Mouse (Mus musculus) heart, embryonic 15.5 days (tissue): ENCODE data around the gene Tmem204. TPM values are rescaled to one million over a fixed set of nuclear protein-coding genes. Genes with fewer than 3 reads are reported as not detected.
"Not testable (repeated sequence)": the region's sequence is repeated elsewhere in the genome, so short reads cannot be mapped to it uniquely, and the experiment has no call there.

Experiments
- ATAC-seq: fragments of 200-750 bp; cut with Nextera tagmentation; replicated peaks from 2 replicates; pipeline ENCODE4 v1.8.0; 2017; ENCODE audit warnings: low read depth, moderate TSS enrichment; ENCODE audit not compliant: insufficient number of reproducible peaks, insufficient read depth, low FRiP score
- H3K27ac ChIP-seq: fragments of 300-500 bp; sonication (generic); 2 replicates; pipeline ENCODE4 v1.5.1; 2015; ENCODE audit warnings: mild to moderate bottlenecking, inconsistent platforms
- H3K27me3 ChIP-seq: fragments of 300-500 bp; sonication (generic); 2 replicates; pipeline ENCODE4 v1.6.1; 2015; ENCODE audit warnings: inconsistent platforms
- H3K36me3 ChIP-seq: fragments of 300-500 bp; sonication (generic); 2 replicates; pipeline ENCODE4 v1.6.1; 2015; ENCODE audit warnings: mild to moderate bottlenecking, inconsistent platforms
- H3K4me1 ChIP-seq: fragments of 300-500 bp; sonication (generic); replicated peaks from 2 replicates; pipeline ENCODE4 v1.6.1; 2015; ENCODE audit warnings: inconsistent platforms
- H3K4me2 ChIP-seq: fragments of 300-500 bp; sonication (generic); 2 replicates; pipeline ENCODE4 v1.6.1; 2015; ENCODE audit warnings: inconsistent platforms, mild to moderate bottlenecking, moderate library complexity
- H3K4me3 ChIP-seq: fragments of 300-500 bp; sonication (generic); 2 replicates; pipeline ENCODE4 v1.5.1; 2015; ENCODE audit warnings: mild to moderate bottlenecking, inconsistent platforms
- H3K9ac ChIP-seq: fragments of 300-500 bp; sonication (generic); 2 replicates; pipeline ENCODE4 v1.6.1; 2015; ENCODE audit warnings: mild to moderate bottlenecking, inconsistent platforms
- H3K9me3 ChIP-seq: fragments of 300-500 bp; sonication (generic); replicated peaks from 2 replicates; pipeline ENCODE4 v1.6.1; 2016; ENCODE audit warnings: inconsistent platforms
- WGBS: fragments of 180-500 bp; shearing (Covaris S2); methylation state at CpG from one replicate; pipeline ENCODE4 v1.1.7; 2015; ENCODE audit warnings: mixed read lengths; 5-methylcytosine and 5-hydroxymethylcytosine counted together
- polyA plus RNA-seq: library from polyadenylated mRNA; unstranded; fragments of >200 nt; fragmentation: Nextera tagmentation; extraction: Ambion mirVana; gene quantifications from 2 replicates; pipeline ENCODE4 v1.2.1, GENCODE M21; 2015

The Tmem204 gene
- 23.1 and 24.8 TPM in 2 replicates for polyA plus RNA-seq

GRCm38 (mm10) chr17:25083444-25083931, at the start of gene Tmem204:
TSS of gene Tmem204 (minus strand) at chr17:25083591.
- peak; percentile 82 for ATAC-seq
- H3K4me2 ChIP-seq, result peak within 1 kb of the TSS; percentile 56; the same call in 1 of the 2 replicates
- H3K27ac ChIP-seq, result peak within 1 kb of the TSS; percentile 84
- no peak within 1 kb of the TSS for H3K4me3 ChIP-seq
- H3K36me3 ChIP-seq, result no peaks in the 10 kb centered on the region
- H3K9me3 ChIP-seq, result no peaks in the 10 kb centered on the region
- WGBS, result 7% methylated on average over 7 of the region's 7 CpGs
- H3K27me3 ChIP-seq, result no peaks in the 10 kb centered on the region
- peaks cover 43% of the 10 kb centered on the region for H3K4me1 ChIP-seq
- no peak within 1 kb of the TSS for H3K9ac ChIP-seq

DNA sequence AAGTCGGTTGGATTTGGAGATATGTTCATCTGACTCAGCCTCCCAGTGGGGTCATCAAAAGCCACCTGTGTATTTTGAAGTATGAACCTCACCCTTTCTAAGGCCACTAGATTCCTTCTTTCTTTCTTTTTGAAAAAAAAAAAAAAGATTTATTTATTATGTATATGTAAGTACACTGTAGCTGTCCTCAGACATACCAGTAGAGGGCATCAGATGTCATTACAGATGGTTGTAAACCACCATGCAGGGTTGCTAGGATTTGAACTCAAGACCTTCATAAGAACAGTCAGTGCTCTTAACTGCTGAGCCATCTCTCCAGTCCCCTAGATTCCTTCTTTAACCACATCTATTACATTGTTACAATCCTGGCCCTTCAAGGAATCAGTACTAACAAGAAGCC, 46.7 kb upstream of the Tmem204 start:
- Histone ChIP-seq H3K27ac (no peak overlapping the region), H3K36me3 (no peaks in the 10 kb centered on the region), H3K9me3 (no peaks in the 10 kb centered on the region), H3K4me3 (no peak overlapping the region), H3K9ac (no peak overlapping the region), H3K4me1 (peaks cover 17% of the 10 kb centered on the region), H3K4me2 (no peak overlapping the region), H3K27me3 (no peaks in the 10 kb centered on the region)
- 86% methylated on average over 1 of the region's 1 CpGs for WGBS
- no peak for ATAC-seq

DNA sequence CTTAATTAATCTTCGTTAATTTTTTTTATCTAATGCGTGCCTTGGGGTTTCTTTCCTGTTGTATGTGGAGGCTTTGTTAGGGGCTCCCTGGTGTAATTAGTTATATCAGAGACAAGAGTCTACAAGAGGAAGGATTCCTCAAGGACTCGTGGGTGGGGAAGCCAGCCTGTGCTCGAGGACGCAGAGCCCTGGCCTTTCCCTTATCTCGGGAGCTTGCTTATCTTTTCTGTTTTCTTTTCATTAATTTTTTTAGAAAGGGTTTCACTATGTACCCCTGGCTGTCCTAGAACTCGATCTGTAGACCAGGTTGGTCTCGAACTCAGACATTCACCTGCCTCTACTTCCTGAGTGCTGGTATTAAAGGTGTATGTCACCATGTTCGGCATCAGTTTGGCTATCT, 44.3 kb upstream of the Tmem204 start:
- Histone ChIP-seq H3K9me3 (no peaks in the 10 kb centered on the region), H3K9ac (no peak overlapping the region), H3K27ac (no peak overlapping the region), H3K4me1 (peaks cover 6% of the 10 kb centered on the region), H3K27me3 (0 out of 2 replicates have a peak, but pooled peaks cover 6% of the 10 kb centered on the region), H3K4me3 (no peak overlapping the region), H3K36me3 (no peaks in the 10 kb centered on the region), H3K4me2 (no peak overlapping the region)
- 40% methylated on average over 9 of the region's 9 CpGs for WGBS
- ATAC-seq, result no peak

DNA sequence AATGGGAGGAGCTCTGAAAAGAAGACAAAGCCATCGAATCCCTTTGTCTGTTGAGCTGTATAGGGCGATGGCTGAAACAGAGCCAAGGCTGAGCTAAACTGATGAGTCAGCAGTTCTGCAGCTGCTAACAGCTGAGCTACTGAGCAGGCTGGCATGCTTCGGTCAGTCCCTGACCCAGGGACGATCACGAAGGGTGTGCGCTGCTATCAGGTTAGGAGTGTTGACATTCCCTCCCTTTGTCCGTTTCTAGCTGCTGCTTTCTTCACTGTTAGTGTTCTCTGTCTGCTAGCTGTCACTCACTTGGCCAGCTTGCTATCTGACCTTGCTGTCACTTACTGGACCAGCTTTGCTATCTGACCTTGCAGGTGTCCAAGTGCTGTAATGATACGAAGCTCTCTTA, 43.7 kb upstream of the Tmem204 start:
- ATAC-seq, result peak; percentile 55; the same call in 1 of the 2 replicates
- Histone ChIP-seq H3K9me3 (no peaks in the 10 kb centered on the region), H3K27ac (no peak overlapping the region), H3K4me1 (peaks cover 6% of the 10 kb centered on the region), H3K4me3 (no peak overlapping the region), H3K27me3 (0 out of 2 replicates have a peak, but pooled peaks cover 6% of the 10 kb centered on the region), H3K4me2 (no peak overlapping the region), H3K9ac (no peak overlapping the region), H3K36me3 (no peaks in the 10 kb centered on the region)
- WGBS, result 17% methylated on average over 8 of the region's 8 CpGs

DNA sequence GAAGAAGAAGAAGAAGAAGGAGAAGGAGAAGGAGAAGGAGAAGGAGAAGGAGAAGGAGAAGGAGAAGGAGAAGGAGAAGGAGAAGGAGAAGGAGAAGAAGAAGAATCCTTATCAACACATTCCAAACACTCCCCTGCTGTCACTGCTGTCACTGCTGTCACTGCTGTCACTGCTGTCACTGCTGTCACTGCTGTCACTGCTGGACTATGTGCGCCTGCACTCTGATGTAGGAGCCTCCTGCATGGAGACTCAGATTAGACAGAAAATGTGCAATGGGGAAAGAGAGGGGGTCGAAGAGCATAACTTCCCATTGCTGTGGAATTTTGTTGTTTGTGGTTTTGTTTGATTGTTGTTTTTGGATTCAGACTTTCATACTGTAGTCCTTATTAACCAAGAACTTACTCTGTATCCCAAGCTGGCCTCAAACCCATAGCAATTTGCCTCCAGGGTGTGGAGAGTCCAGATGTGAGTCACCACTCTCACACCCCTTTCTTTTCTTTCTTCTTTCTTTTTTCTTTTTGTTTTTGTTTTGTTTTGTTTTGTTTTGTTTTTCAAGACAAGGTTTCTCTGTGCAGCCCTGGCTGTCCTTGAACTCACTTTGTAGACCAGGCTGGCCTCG, 42.2 kb upstream of the Tmem204 start:
- 52% methylated on average over 3 of the region's 3 CpGs for WGBS
- H3K36me3 ChIP-seq, H3K9me3 ChIP-seq, H3K4me2 ChIP-seq, H3K4me1 ChIP-seq, ATAC-seq, H3K9ac ChIP-seq, H3K4me3 ChIP-seq, H3K27me3 ChIP-seq, H3K27ac ChIP-seq: not testable (repeated sequence)

DNA sequence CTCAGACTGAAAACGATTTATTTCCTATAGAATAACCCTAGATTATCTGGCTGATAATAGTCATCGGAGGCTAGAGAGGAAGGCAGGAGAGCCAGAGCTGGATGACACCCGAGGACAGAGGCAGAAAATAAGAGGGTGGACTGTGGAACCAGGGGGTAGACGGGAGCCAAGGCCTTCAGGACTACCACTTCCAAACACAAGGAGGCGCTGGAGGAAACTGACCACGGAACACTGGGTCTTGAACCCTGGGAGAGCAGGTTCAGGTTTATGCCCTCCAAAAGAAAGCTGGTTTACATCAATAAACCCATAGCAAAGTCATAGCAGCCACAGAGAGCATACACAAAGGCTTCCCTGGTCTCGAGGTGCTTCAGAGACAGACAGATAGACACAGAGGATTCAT, 40.6 kb upstream of the Tmem204 start:
- Histone ChIP-seq H3K9me3 (no peaks in the 10 kb centered on the region), H3K27me3 (0 out of 2 replicates have a peak, but pooled peaks cover 6% of the 10 kb centered on the region), H3K4me2 (no peak overlapping the region), H3K27ac (no peak overlapping the region), H3K9ac (no peak overlapping the region), H3K36me3 (no peaks in the 10 kb centered on the region), H3K4me3 (no peak overlapping the region), H3K4me1 (peaks cover 6% of the 10 kb centered on the region)
- no peak for ATAC-seq
- 25% methylated on average over 7 of the region's 7 CpGs for WGBS

GRCm38 (mm10) chr17:25120406-25120805, 37.0 kb upstream of the Tmem204 start, which contains the start of gene Ptx4:
TSS of gene Ptx4 (plus strand) at chr17:25120760.
- Histone ChIP-seq H3K4me1 (0 out of 2 replicates have a peak, but pooled peaks cover 5% of the 10 kb centered on the region), H3K4me2 (no peak within 1 kb of the TSS), H3K9ac (no peak within 1 kb of the TSS), H3K27me3 (0 out of 2 replicates have a peak, but pooled peaks cover 6% of the 10 kb centered on the region), H3K27ac (no peak within 1 kb of the TSS), H3K9me3 (no peaks in the 10 kb centered on the region), H3K36me3 (no peaks in the 10 kb centered on the region), H3K4me3 (no peak within 1 kb of the TSS)
- no peak for ATAC-seq
- WGBS, result 24% methylated on average over 3 of the region's 3 CpGs

- Histone ChIP-seq H3K9me3 (no peaks in the 10 kb centered on the region), H3K9ac (no peak overlapping the region), H3K4me3 (no peak overlapping the region), H3K4me2 (no peak overlapping the region), H3K27me3 (no peaks in the 10 kb centered on the region), H3K27ac (no peak overlapping the region), H3K4me1 (peaks cover 22% of the 10 kb centered on the region), H3K36me3 (no peaks in the 10 kb centered on the region)
- ATAC-seq, result no peak
- WGBS, result 35% methylated on average over 4 of the region's 4 CpGs
Measured at GRCm38 (mm10) chr17:25117263-25117662, 33.9 kb upstream of the Tmem204 start.

DNA sequence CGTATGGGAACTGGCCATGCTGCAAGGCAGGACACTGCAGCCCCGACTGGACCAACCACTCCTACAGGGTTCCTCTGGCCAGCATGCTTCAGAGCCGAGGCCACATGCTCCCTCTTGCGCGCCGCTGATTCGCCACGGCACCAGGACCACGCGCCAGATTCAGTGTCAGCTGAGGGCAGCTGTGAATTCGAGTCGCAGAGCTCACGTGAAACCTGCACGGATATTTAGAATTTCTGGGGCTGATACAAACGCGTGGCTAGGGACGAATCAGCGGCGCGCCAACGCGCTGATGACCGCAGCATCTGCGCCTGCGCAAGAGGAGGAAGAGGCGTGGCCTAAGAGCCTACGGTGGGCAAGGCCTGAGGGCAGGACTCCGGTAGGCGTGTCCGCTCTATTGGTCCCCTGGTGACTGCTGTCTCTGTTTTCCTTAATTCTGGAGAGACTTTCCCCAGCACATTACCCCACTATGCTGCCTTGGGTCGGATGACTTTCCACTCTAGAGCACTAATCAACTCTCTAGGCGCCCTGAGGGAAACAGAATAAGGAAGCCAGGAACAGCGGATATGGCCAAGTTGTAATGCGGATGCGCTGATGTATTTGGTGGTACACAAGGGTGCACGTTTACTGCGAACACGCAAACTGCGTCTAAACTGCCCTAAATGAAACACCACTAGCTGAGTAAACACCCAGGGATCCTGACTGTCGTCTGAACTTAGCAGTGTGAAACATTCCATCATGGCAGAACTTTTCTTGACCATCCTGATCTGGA, 32.5 kb upstream of the Tmem204 start, which contains the start of gene Telo2:
TSS of gene Telo2 (minus strand) at position 304 of the 769 bp plus-strand sequence.
- peak; percentile 90 for ATAC-seq
- Histone ChIP-seq H3K4me3 (peak within 1 kb of the TSS; percentile 66), H3K36me3 (0 out of 2 replicates have a peak, but pooled peaks cover 4% of the 10 kb centered on the region), H3K27me3 (no peaks in the 10 kb centered on the region), H3K27ac (peak within 1 kb of the TSS; percentile 88), H3K4me1 (peaks cover 30% of the 10 kb centered on the region), H3K9ac (peak within 1 kb of the TSS; percentile 76), H3K4me2 (peak within 1 kb of the TSS; percentile 97), H3K9me3 (no peaks in the 10 kb centered on the region)
- 5% methylated on average over 40 of the region's 40 CpGs for WGBS

GRCm38 (mm10) chr17:25114908-25115645, 31.7 kb upstream of the Tmem204 start:
- Histone ChIP-seq H3K4me2 (peak overlapping the region; percentile 97), H3K36me3 (0 out of 2 replicates have a peak, but pooled peaks cover 9% of the 10 kb centered on the region), H3K27me3 (no peaks in the 10 kb centered on the region), H3K9ac (peak overlapping the region; percentile 76), H3K9me3 (no peaks in the 10 kb centered on the region), H3K27ac (peak overlapping the region; percentile 88), H3K4me3 (peak overlapping the region; percentile 66), H3K4me1 (peaks cover 30% of the 10 kb centered on the region)
- ATAC-seq, result peak; percentile 68
- WGBS, result 10% methylated on average over 23 of the region's 23 CpGs

DNA sequence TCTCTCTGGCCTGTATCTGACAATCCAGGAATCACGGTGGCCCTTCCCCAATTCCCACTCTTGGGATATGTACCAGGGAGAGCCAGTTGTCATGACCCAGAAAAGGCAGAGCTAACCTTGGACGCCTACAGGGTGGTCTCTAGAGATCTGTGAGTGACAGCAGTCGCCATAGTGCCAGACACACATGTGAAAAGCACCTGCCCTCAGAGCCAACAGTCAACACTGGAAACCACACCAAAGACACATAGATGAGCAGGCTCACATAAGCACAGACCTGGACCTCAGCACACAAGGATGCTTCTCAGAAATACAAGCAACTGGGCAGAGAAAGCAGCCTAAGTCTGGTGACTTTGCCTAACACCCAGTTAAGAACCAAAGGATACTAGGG, 29.0 kb upstream of the Tmem204 start:
- no peaks in the 10 kb centered on the region for H3K27me3 ChIP-seq
- no peak for ATAC-seq
- peaks cover 29% of the 10 kb centered on the region for H3K36me3 ChIP-seq
- peak overlapping the region; percentile 2; the same call in 1 of the 2 replicates for H3K9ac ChIP-seq
- peaks cover 30% of the 10 kb centered on the region for H3K4me1 ChIP-seq
- H3K27ac ChIP-seq, result peak overlapping the region; percentile 43
- no peaks in the 10 kb centered on the region for H3K9me3 ChIP-seq
- no peak overlapping the region for H3K4me2 ChIP-seq
- WGBS, result 72% methylated on average over 3 of the region's 3 CpGs
- H3K4me3 ChIP-seq, result no peak overlapping the region
